Mouse (Mus musculus): ENCODE results near the gene Nceh1.

Gene Nceh1

DNA sequence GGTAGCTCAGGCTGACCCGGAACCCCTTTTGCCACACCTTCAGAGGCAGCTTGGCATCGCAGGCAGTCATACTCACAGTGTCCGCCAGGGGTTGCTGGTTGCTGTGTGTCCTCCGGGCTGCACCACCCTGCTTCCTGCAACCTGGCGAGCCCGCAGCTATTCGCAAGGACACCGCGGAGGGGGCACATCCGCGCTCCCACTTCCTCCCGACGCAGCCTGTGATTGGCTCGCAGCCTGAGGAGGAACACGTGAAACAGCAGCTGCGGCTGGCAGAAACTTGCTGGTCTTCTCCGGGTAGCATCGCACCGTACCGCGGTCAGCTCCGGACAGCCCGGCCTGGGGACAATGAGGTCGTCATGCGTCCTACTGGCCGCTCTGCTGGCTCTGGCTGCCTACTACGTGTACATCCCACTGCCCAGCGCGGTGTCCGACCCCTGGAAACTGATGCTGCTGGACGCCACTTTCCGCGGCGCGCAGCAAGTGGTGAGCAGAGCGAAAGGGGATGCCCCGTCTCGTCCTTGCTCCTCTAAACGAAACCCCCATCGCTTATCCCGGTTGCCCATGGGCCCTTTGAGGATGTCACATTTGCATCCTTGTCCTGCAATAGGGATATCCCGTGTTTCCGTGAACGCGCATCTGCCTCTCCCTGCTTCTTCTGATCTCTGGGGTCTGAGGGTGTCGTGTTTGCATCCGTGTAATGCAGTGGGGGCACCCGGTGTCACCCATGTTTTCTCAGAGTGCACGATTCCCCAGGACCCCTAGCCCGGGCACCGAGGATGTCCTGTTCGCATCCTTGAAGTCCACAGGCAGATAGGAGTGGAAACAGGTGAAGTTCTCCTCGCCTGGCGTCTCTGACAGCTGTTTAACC lies at the start of gene Nceh1:
TSS of gene Nceh1 (plus strand) at position 233 of the 868 bp plus-strand sequence.
- DNase-seq (ENCODE audit: low spot score), result peak; percentile 82

DNA sequence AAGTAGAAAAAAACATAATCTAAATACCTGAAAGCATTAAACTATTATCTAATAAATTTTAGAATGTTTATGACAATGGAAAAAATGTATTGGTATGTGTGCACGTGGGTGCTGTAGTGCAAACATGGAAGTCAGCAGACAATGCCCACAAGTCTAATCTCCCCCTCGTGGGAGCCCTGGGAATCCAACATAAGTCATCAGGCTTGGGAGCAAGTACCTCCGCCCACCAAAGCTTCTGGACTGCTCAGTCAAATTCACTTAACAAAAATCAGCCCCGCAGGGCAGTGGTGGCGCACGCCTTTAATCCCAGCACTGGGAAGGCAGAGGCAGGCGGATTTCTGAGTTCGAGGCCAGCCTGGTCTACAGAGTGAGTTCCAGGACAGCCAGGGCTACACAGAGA lies 42.7 kb upstream of the Nceh1 start:
- DNase-seq (ENCODE audit: low spot score), result no peak

GRCm38 (mm10) chr3:27143570-27143969 lies 39.2 kb upstream of the Nceh1 start:
- DNase-seq (ENCODE audit: low spot score), result no peak

DNA sequence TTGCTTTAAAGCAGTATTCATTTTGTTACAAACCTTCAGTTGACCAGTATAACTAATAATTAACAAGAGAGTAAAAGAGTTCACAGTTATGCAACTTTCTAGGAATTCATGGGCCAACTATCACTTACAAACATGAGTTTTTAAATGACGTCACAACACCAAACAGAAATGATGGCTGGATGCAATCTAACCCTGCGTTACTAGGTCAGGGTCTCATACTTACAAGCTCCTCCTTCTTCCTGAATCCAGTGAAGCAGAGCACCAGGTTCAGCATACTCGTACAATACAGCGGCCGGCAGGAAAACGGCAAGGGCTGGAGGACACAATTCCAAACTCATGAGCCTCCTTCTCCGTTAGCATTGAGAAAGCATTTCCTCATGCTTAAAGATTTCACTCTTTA lies 37.0 kb upstream of the Nceh1 start:
- DNase-seq (ENCODE audit: low spot score), result no peak

- DNase-seq (ENCODE audit: low spot score), result no peak
Observed at GRCm38 (mm10) chr3:27153191-27153671, 29.5 kb upstream of the Nceh1 start.

GRCm38 (mm10) chr3:27153701-27154209 lies 29.0 kb upstream of the Nceh1 start, which contains the start of gene Ect2:
Gene Ect2 (minus strand): TSS chr3:27153878.
- peak; percentile 97 for DNase-seq (ENCODE audit: low spot score)

DNA sequence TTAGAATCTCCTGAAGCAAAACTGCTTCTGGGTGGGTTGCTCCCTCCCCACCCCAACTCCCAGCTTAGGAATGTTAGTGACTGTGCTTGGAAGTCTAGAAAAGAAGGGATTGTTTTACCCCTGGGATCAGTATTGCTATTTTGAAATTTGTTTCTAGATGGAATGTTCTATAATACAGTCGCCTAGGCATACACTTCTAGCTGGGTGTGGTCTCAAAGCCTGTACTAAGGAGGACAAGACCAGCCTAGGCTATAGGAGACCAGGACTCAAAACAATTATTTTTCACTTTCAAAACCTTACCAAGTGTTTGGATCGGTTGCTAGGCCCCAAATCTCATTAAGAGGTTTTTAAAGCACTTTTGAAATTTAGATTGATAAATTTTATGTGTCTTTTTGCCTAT lies 28.5 kb upstream of the Nceh1 start:
- DNase-seq (ENCODE audit: low spot score), result no peak

DNA sequence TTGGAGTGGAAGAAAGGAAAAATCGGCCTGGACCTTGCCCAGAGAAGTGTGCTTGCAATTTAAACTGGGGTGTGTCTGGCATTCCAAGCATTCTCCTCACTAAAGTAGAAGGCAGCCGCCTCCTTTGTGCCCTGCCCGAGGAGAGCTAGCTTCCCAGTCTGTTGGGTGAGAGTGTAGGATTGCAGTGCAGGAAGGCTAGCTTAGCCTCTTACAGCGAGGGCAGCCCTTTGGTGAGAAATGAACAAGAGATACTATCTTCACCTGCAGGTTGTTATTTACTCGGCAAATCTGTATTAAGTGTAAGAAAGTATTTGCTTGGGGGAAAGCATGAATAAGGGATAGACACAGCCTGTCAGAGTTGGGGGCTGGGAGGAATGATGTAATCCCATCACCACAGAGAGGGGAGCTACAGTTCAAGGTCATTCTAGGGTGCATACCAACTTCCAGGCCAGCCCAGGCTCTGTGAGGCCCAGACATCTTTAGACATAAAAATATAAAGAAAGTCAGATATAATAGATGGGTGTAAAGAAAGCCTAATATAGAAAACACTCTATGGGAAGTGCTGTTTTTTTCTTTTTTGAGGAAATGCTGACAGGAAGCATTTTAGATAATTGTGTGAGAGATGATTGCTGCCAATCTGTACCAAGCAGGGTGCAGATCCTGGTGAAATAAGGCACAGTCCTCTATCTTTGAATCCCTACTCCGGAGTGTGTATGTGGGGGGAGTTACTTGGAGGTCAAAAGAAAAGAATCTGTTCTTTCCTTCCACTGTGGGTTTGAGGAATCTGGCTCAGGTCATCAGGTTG lies 27.5 kb upstream of the Nceh1 start:
- DNase-seq (ENCODE audit: low spot score), result no peak

DNA sequence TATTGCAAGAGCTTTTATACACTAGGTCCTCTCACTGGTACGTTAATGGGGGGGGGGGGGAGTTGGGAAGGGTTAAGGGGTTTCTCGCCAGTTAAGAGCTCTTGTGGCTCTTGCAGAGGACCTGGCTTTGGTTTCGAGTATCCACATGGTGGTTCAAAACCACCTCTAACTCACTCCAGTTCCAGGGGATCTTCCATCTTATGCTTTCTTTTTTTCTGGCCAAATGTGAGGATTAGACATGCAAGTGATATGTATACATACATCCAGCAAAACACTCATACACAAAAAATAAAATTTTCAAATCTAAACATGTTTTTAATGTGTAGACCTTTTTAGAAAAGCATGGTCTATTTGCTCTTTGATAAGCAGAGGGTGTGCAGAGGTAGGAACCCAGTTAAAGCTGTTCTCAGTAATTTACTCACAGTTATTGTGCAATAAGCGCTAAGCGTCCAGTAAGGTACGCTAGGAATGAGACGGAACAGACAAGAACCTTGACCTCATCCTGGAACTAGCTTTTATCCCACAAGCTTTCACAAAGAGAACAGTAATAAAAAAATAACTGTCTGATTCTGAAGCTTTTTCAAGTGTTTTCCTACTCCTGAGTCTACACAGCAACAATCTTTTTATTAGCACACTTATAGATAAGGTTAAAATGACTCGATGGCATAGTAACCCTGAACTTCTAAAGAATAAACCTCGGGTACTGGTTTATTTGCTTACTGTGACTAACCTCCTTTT lies 26.7 kb upstream of the Nceh1 start:
- DNase-seq (ENCODE audit: low spot score), result no peak

DNA sequence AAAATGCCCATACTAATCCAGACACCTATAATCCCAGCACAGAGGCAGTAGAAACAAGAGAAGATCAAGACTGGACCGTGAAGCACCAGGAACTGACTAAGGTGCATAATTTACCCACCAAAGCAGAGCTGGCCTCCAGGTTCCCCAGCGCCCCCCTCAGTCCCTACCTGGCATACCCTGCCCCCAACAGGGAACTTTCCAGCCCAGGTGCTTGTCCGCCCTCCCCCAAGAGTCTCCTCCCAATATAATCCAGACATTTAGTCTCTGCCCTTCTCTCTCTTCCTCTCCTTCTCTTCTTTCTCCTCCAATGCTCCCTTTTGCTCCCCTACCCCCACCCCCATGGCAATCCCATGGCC lies 26.2 kb upstream of the Nceh1 start:
- DNase-seq (ENCODE audit: low spot score), result no peak

- DNase-seq (ENCODE audit: low spot score), result no peak
Observed at GRCm38 (mm10) chr3:27158910-27159309, 23.9 kb upstream of the Nceh1 start.

GRCm38 (mm10) chr3:27161645-27162409 lies 20.9 kb upstream of the Nceh1 start:
- no peak for DNase-seq (ENCODE audit: low spot score)

GRCm38 (mm10) chr3:27162410-27162804 lies 20.4 kb upstream of the Nceh1 start:
- no peak for DNase-seq (ENCODE audit: low spot score)

DNA sequence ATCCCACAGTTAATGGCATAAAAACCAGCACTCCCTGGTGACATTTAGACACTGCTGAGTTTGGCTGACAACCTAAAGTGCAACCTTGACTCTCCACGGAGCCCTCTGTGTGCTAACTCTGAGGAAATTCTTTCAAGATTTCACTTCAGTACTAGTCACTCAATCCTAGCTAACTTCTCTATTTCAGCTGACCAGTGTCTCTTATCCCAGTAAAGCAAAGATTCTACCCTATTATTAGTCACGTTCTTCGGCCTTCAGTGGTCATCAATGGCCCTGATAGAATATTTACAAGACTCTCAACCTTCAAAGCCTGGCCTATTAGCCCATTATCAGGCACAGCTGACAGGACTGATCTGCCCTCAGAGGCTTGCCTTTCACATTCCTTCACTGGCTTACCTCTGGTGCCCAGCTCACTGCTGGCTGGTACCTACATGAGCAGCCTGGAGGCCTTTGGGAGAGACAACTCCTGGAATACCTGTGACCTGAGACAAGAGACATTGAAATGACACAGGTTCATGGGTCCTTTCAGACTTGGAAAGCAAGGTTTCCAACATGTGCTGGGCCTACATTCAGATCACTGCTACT lies 17.2 kb upstream of the Nceh1 start:
- no peak for DNase-seq (ENCODE audit: low spot score)

DNA sequence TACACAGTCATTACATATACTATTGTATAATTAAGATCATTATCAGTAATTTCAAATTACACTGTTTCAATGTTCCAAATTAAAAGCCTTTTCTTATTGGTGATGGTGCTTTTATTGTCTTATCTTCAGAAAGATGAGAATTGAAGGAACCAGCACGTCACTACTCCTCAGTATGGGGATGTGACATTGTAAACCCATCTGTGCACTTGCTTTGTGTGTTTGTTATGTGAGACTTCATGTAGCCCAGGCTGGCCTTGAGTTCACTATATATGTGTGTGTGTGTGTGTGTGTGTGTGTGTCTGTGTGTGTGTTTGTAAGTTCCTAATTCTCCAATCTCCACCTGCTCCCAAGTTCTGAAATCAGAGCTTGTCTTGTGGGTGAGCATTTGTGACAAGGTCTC lies 12.5 kb upstream of the Nceh1 start:
- DNase-seq (ENCODE audit: low spot score), result no peak

DNA sequence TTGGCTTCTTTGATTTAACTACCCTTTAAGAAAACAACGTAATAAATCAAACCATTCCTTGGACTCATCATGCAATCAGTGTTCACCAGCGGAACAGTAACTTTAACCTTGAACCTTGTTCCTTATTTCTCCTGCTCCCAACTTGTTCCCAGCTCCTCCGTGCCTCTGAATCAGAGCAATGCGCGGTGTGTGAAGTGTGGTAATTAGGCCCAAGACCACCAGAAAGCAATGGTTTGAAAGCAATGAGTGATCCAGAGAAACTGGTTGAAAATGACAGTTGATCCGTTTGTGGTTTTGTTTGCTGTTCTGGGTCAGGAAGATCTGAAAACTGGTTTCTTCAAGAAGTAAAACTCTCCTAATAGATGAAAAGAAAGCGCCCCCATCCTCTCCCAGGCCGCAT lies 3.1 kb upstream of the Nceh1 start:
- DNase-seq (ENCODE audit: low spot score), result no peak

GRCm38 (mm10) chr3:27183601-27184175 lies 923 bp downstream of the Nceh1 start:
- peak; percentile 2 for DNase-seq (ENCODE audit: low spot score)

DNA sequence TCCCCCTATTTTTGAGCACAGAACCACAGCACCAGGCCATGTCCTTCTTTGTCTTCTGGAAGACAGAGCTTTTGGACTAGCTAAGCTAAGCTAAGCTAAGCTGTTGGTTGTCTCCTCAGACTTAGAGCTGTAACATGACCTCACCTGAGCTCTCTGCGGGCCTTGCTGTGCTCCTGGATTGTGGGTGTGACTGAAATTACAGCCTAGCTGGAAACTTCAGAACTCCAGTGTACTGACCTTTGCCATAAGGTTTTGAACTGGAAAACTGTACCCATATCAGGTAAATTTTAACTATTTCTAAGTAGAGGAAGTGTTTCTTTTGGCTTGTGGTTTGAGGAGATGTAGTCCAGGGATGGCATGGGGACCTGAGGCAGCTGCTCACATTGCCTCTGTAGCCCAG lies 5.6 kb downstream of the Nceh1 start:
- no peak for DNase-seq (ENCODE audit: low spot score)

- DNase-seq (ENCODE audit: low spot score), result no peak
Observed at GRCm38 (mm10) chr3:27189320-27190261, 6.8 kb downstream of the Nceh1 start.

GRCm38 (mm10) chr3:27190865-27191264 lies 8.1 kb downstream of the Nceh1 start:
- DNase-seq (ENCODE audit: low spot score), result no peak
